Mouse (Mus musculus) kidney, embryonic 15.5 days (tissue): ENCODE results near the gene Psmb10. TPM values are rescaled to one million over a fixed set of nuclear protein-coding genes. Genes with fewer than 3 reads are reported as not detected.

Experiments
- ATAC-seq: fragments of 200-750 bp; cut with Nextera tagmentation; replicated peaks from 2 replicates; pipeline ENCODE4 v1.8.0; 2017; ENCODE audit warnings: moderate TSS enrichment; ENCODE audit not compliant: low FRiP score
- H3K27ac ChIP-seq: fragments of 300-500 bp; sonication (generic); 2 replicates; pipeline ENCODE4 v1.5.1; 2015; ENCODE audit warnings: mild to moderate bottlenecking, inconsistent platforms
- H3K27me3 ChIP-seq: fragments of 300-500 bp; sonication (generic); 2 replicates; pipeline ENCODE4 v1.6.1; 2015; ENCODE audit warnings: inconsistent platforms
- H3K36me3 ChIP-seq: fragments of 300-500 bp; sonication (generic); 2 replicates; pipeline ENCODE4 v1.6.1; 2015; ENCODE audit warnings: inconsistent platforms
- H3K4me1 ChIP-seq: fragments of 300-500 bp; sonication (generic); 2 replicates; pipeline ENCODE4 v1.6.1; 2015; ENCODE audit warnings: inconsistent platforms
- H3K4me2 ChIP-seq: fragments of 300-500 bp; sonication (generic); 2 replicates; pipeline ENCODE4 v1.6.1; 2015; ENCODE audit warnings: moderate library complexity, mild to moderate bottlenecking, inconsistent platforms
- H3K4me3 ChIP-seq: fragments of 300-500 bp; sonication (generic); replicated peaks from 2 replicates; pipeline ENCODE4 v1.5.1; 2015; ENCODE audit warnings: mild to moderate bottlenecking, inconsistent platforms
- H3K9ac ChIP-seq: fragments of 300-500 bp; sonication (generic); 2 replicates; pipeline ENCODE4 v1.6.1; 2015; ENCODE audit warnings: mild to moderate bottlenecking, inconsistent platforms
- H3K9me3 ChIP-seq: fragments of 300-500 bp; sonication (generic); replicated peaks from 2 replicates; pipeline ENCODE4 v1.6.1; 2016; ENCODE audit warnings: inconsistent platforms
- WGBS: fragments of 180-500 bp; shearing (Covaris S2); methylation state at CpG from one replicate; pipeline ENCODE4 v1.1.7; 2015; ENCODE audit warnings: mixed read lengths; 5-methylcytosine and 5-hydroxymethylcytosine counted together
- microRNA-seq: library from miRNA; unstranded; fragments of <30 nt; microRNA quantifications from one replicate; pipeline ENCODE4, GENCODE M21; 2016
- polyA plus RNA-seq: library from polyadenylated mRNA; unstranded; fragments of >200 nt; fragmentation: Nextera tagmentation; extraction: Ambion mirVana; gene quantifications from 2 replicates; pipeline ENCODE4 v1.2.1, GENCODE M21; 2015

Psmb10 gene
- polyA plus RNA-seq, 1 experiment from 2014 or later = 44.5 TPM

DNA sequence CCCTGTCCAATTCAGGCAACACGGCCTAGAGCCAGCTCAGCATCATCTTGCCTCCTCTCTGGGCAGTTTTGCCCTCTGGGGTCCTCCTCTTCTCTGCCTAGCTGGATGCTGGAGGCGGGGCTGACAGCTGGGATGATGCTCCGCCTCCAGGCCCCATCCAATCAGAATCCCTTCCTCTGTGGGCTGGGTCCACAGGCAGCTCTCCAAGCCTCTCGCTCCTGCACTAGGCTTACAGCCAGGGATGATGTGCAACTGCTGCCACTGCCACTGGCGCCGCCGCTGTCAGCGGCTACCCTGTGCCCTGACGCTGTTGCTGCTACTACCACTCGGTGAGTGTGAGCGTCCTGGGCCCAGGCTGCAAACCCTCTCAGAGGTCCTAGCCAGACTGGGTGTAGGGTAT is 44.9 kb downstream of the Psmb10 start, which contains the start of gene Nrn1l:
Gene Nrn1l, plus strand, starts transcription at position 229 of the 400 bp plus-strand sequence.
- Histone ChIP-seq H3K9ac (no peak within 1 kb of the TSS), H3K4me1 (peaks cover 7% of the 10 kb centered on the region), H3K4me3 (no peak within 1 kb of the TSS), H3K9me3 (no peaks in the 10 kb centered on the region), H3K27ac (no peak within 1 kb of the TSS), H3K4me2 (peak within 1 kb of the TSS; percentile 37; the same call in 1 of the 2 replicates), H3K27me3 (no peaks in the 10 kb centered on the region), H3K36me3 (peaks cover 64% of the 10 kb centered on the region)
- peak; percentile 95 for ATAC-seq
- WGBS = 9% methylated on average over 11 of the region's 11 CpGs

DNA sequence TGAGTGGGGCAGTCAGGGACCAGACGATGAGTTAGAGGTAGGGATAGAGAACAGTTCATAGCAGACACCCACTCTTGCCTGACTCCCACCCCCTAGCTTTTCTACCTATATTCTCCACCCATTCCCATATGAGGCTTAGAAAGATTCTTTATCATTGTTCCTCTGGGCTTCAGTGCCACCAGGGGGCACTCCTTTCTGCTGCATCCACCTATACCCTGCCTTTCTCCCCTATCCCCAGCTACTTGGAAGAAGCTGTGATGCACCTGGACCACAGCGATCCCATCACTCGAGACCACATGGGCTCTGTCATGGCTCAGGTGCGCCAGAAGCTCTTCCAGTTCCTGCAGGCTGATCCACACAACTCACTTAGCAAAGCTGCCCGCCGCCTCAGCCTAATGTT is 45.8 kb downstream of the Psmb10 start:
- no peak for ATAC-seq
- 85% methylated on average over 6 of the region's 6 CpGs for WGBS
- no peak overlapping the region for H3K27ac ChIP-seq
- H3K4me2 ChIP-seq = no peak overlapping the region
- peaks cover 73% of the 10 kb centered on the region for H3K36me3 ChIP-seq
- H3K9me3 ChIP-seq = no peaks in the 10 kb centered on the region
- peaks cover 7% of the 10 kb centered on the region for H3K4me1 ChIP-seq
- H3K4me3 ChIP-seq = no peak overlapping the region
- H3K9ac ChIP-seq = no peak overlapping the region
- no peaks in the 10 kb centered on the region for H3K27me3 ChIP-seq

DNA sequence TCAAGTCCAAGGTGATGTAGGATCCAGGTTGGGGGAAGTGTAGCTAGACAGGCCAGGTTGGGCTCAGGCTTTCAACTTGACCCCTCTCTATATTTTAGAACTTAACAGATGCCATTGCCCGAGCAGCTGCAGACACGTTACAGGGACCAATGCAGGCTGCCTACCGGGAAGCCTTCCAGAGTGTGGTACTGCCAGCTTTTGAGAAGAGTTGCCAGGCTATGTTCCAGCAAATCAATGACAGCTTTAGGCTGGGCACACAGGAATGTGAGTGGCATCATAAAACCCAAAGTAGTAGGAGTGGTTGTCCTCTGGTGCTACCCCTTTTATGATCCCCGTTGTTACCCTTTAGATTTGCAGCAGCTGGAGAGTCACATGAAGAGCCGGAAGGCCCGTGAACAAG is 47.4 kb downstream of the Psmb10 start:
- no peak overlapping the region for H3K9ac ChIP-seq
- peaks cover 7% of the 10 kb centered on the region for H3K4me1 ChIP-seq
- no peak overlapping the region for H3K27ac ChIP-seq
- ATAC-seq = no peak
- H3K4me2 ChIP-seq = no peak overlapping the region
- peaks cover 88% of the 10 kb centered on the region for H3K36me3 ChIP-seq
- no peaks in the 10 kb centered on the region for H3K27me3 ChIP-seq
- no peaks in the 10 kb centered on the region for H3K9me3 ChIP-seq
- H3K4me3 ChIP-seq = no peak overlapping the region
- WGBS = 75% methylated on average over 6 of the region's 6 CpGs

DNA sequence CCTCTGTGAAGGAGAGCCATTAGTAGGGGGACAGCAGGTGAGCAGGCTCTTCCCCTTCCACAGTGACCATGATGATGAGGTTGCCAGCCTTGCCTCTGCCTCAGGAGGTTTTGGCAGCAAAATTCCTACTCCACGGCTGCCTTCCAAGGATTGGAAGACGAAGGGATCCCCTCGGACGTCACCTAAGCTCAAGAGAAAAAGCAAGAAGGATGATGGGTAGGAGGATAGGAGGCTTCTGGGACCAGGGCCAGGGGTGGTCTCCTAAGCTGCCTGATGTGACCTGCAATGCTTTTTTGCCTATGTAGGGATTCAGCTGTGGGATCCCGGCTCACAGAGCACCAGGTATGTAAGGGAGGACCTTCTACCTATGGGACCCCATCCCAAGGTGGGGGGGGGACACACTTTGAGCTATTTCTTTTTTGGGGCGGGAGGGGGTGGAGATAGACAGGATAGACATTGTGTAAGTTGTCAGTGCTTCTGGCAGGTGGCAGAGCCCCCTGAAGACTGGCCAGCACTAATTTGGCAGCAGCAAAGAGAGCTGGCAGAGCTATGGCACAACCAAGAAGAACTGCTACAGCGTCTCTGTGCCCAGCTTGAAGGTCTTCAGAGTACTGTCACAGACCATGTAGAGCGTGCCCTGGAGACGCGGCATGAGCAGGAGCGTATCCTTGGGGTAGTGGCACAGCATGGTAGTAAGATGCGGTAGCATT is 48.3 kb downstream of the Psmb10 start:
- Histone ChIP-seq H3K4me1 (peaks cover 7% of the 10 kb centered on the region), H3K27me3 (no peaks in the 10 kb centered on the region), H3K36me3 (peaks cover 92% of the 10 kb centered on the region), H3K9me3 (no peaks in the 10 kb centered on the region), H3K4me2 (no peak overlapping the region), H3K9ac (no peak overlapping the region), H3K27ac (no peak overlapping the region), H3K4me3 (no peak overlapping the region)
- WGBS = 94% methylated on average over 12 of the region's 12 CpGs
- ATAC-seq = no peak

Small RNA genes lying within 50 kb of the gene (microRNA-seq; reads per million reads assigned to microRNA genes)
- not detected for gene Mir7074

Other genes starting within 250 kb of the Psmb10 start
- 55.3 and 67.2 TPM in 2 replicates for gene Acd, start 237.3 kb downstream of the Psmb10 start, polyA plus RNA-seq
- gene Pard6a, start 237.3 kb downstream of the Psmb10 start, polyA plus RNA-seq = 16.9 and 18.0 TPM in 2 replicates
- 0.26 TPM in 1 of 2 replicates, not detected in the other for gene 4933405L10Rik, start 230.8 kb downstream of the Psmb10 start, polyA plus RNA-seq
- gene Enkd1, start 230.2 kb downstream of the Psmb10 start, polyA plus RNA-seq = 28.8 and 31.0 TPM in 2 replicates
- gene Gfod2, start 179.8 kb downstream of the Psmb10 start, polyA plus RNA-seq = 21.2 and 23.7 TPM in 2 replicates
- gene Ranbp10, start 111.1 kb downstream of the Psmb10 start, polyA plus RNA-seq = 12.2 and 13.8 TPM in 2 replicates
- gene Tsnaxip1, start 110.7 kb downstream of the Psmb10 start, polyA plus RNA-seq = 0.13 and 0.14 TPM in 2 replicates
- gene Cenpt, start 85.2 kb downstream of the Psmb10 start, polyA plus RNA-seq = 42.0 and 47.0 TPM in 2 replicates
- 66.9 and 67.5 TPM in 2 replicates for gene Thap11, start 83.3 kb downstream of the Psmb10 start, polyA plus RNA-seq
- 283 and 294 TPM in 2 replicates for gene Nutf2, start 77.9 kb downstream of the Psmb10 start, polyA plus RNA-seq
- gene Edc4, start 57.6 kb downstream of the Psmb10 start, polyA plus RNA-seq = 47.1 and 51.9 TPM in 2 replicates
- gene Nrn1l, start 44.9 kb downstream of the Psmb10 start, polyA plus RNA-seq = 0.78 and 0.92 TPM in 2 replicates
- 36.4 and 41.9 TPM in 2 replicates for gene Pskh1, start 38.0 kb downstream of the Psmb10 start, polyA plus RNA-seq
- gene Ctrl, start 4.6 kb downstream of the Psmb10 start, polyA plus RNA-seq = 1.2 and 1.7 TPM in 2 replicates
- gene Lcat, start 4.9 kb upstream of the Psmb10 start, polyA plus RNA-seq = 1.3 and 2.8 TPM in 2 replicates
- 30.1 and 33.9 TPM in 2 replicates for gene Slc12a4, start 27.7 kb upstream of the Psmb10 start, polyA plus RNA-seq
- gene Dpep3, start 41.0 kb upstream of the Psmb10 start, polyA plus RNA-seq = not detected in 2 replicates
- 20.5 and 23.3 TPM in 2 replicates for gene Dus2, start 52.9 kb upstream of the Psmb10 start, polyA plus RNA-seq
- 0.18 TPM in 1 of 2 replicates, not detected in the other for gene Dpep2nb, start 67.5 kb upstream of the Psmb10 start, polyA plus RNA-seq
- 17.0 and 18.9 TPM in 2 replicates for gene Ddx28, start 73.4 kb upstream of the Psmb10 start, polyA plus RNA-seq
- gene Nfatc3, start 120.4 kb upstream of the Psmb10 start, polyA plus RNA-seq = 6.5 and 7.3 TPM in 2 replicates
- 14.9 and 15.8 TPM in 2 replicates for gene Esrp2, start 198.5 kb upstream of the Psmb10 start, polyA plus RNA-seq
- gene Pla2g15, start 212.0 kb upstream of the Psmb10 start, polyA plus RNA-seq = 12.4 and 13.9 TPM in 2 replicates
- 52.7 and 57.3 TPM in 2 replicates for gene Slc7a6, start 230.4 kb upstream of the Psmb10 start, polyA plus RNA-seq